Mouse (Mus musculus) neural tube, embryonic 13.5 days (tissue): ENCODE measurements around the gene Tdrd7. TPM values are rescaled to one million over a fixed set of nuclear protein-coding genes. Genes with fewer than 3 reads are reported as not detected.

Experiments used
- ATAC-seq: fragments of 200-750 bp; cut with Nextera tagmentation; 2 replicates; pipeline ENCODE4 v1.8.0; 2017; ENCODE audit warnings: low read depth, mild to moderate bottlenecking, moderate TSS enrichment, moderate library complexity
- H3K27ac ChIP-seq: fragments of 300-500 bp; sonication (generic); replicated peaks from 2 replicates; pipeline ENCODE4 v1.5.1; 2015; ENCODE audit warnings: moderate library complexity, mild to moderate bottlenecking, inconsistent platforms
- H3K27me3 ChIP-seq: fragments of 300-500 bp; sonication (generic); 2 replicates; pipeline ENCODE4 v1.6.1; 2015; ENCODE audit warnings: mild to moderate bottlenecking, inconsistent platforms
- H3K36me3 ChIP-seq: fragments of 300-500 bp; sonication (generic); 2 replicates; pipeline ENCODE4 v1.6.1; 2015; ENCODE audit warnings: mild to moderate bottlenecking, inconsistent platforms
- H3K4me1 ChIP-seq: fragments of 300-500 bp; sonication (generic); replicated peaks from 2 replicates; pipeline ENCODE4 v1.6.1; 2015; ENCODE audit warnings: inconsistent platforms
- H3K4me2 ChIP-seq: fragments of 300-500 bp; sonication (generic); 2 replicates; pipeline ENCODE4 v1.6.1; 2015; ENCODE audit warnings: inconsistent platforms, mild to moderate bottlenecking, moderate library complexity
- H3K4me3 ChIP-seq: fragments of 300-500 bp; sonication (generic); 2 replicates; pipeline ENCODE4 v1.5.1; 2015; ENCODE audit warnings: mild to moderate bottlenecking, inconsistent platforms
- H3K9ac ChIP-seq: fragments of 300-500 bp; sonication (generic); 2 replicates; pipeline ENCODE4 v1.6.1; 2015; ENCODE audit warnings: moderate library complexity, mild to moderate bottlenecking, inconsistent platforms
- H3K9me3 ChIP-seq: fragments of 300-500 bp; sonication (generic); 2 replicates; pipeline ENCODE4 v1.6.1; 2016; ENCODE audit warnings: inconsistent platforms
- WGBS: fragments of 180-500 bp; shearing (Covaris S2); methylation state at CpG from one replicate; pipeline ENCODE4 v1.1.7; 2015; 5-methylcytosine and 5-hydroxymethylcytosine counted together
- polyA plus RNA-seq: library from polyadenylated mRNA; unstranded; fragments of >200 nt; fragmentation: Nextera tagmentation; extraction: Ambion mirVana; gene quantifications from 2 replicates; pipeline ENCODE4 v1.2.1, GENCODE M21; 2015

Tdrd7 gene
- polyA plus RNA-seq, 1 experiment from 2014 or later: 24.0 TPM

DNA sequence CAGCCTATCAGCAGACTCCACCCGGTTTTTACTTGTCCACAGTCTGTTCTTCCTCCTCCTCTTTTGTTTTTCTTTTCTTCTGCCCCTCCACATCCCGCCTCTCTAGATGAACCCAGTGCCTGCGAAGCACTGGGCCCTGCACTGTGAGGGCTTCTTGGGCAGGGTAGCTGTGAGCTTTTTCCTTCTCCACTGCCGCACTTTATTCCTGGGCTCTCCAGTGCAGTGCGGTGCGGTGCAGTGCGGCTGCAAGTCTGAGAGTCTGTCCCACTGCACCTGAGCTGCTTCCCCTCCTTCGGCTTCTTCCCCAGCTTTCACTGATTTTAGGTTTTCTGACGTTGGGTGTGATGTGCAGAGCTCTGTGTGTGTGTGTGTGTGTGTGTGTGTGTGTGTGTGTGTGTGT, 67.3 kb downstream of the Tdrd7 start:
- no peak overlapping the region for H3K27ac ChIP-seq
- H3K4me3 ChIP-seq: no peak overlapping the region
- ATAC-seq: no peak
- H3K9ac ChIP-seq: no peak overlapping the region
- H3K36me3 ChIP-seq: no peaks in the 10 kb centered on the region
- no peaks in the 10 kb centered on the region for H3K9me3 ChIP-seq
- 63% methylated on average over 9 of the region's 9 CpGs for WGBS
- H3K4me1 ChIP-seq: peaks cover 12% of the 10 kb centered on the region
- no peak overlapping the region for H3K4me2 ChIP-seq
- H3K27me3 ChIP-seq: peaks cover 13% of the 10 kb centered on the region

GRCm38 (mm10) chr4:46033197-46033596, 68.1 kb downstream of the Tdrd7 start:
- Histone ChIP-seq H3K4me2 (no peak overlapping the region), H3K4me1 (peaks cover 8% of the 10 kb centered on the region), H3K36me3 (no peaks in the 10 kb centered on the region), H3K4me3 (no peak overlapping the region), H3K27me3 (peaks cover 21% of the 10 kb centered on the region), H3K9ac (no peak overlapping the region), H3K27ac (no peak overlapping the region), H3K9me3 (no peaks in the 10 kb centered on the region)
- no peak for ATAC-seq
- 81% methylated on average over 2 of the region's 2 CpGs for WGBS

- 13% methylated on average over 12 of the region's 12 CpGs for WGBS
- Histone ChIP-seq H3K9ac (peak overlapping the region; percentile 76), H3K9me3 (no peaks in the 10 kb centered on the region), H3K4me1 (peaks cover 25% of the 10 kb centered on the region), H3K27ac (no peak overlapping the region), H3K4me2 (peak overlapping the region; percentile 99), H3K36me3 (no peaks in the 10 kb centered on the region), H3K27me3 (peaks cover 61% of the 10 kb centered on the region), H3K4me3 (peak overlapping the region; percentile 59)
- no peak for ATAC-seq
Observed at GRCm38 (mm10) chr4:46038591-46038891, 73.4 kb downstream of the Tdrd7 start.

GRCm38 (mm10) chr4:46038892-46039751, 74.0 kb downstream of the Tdrd7 start, which contains the start of gene Tmod1:
Gene Tmod1, plus strand, starts transcription at chr4:46038935.
- H3K4me3 ChIP-seq: peak within 1 kb of the TSS; percentile 59
- H3K9ac ChIP-seq: peak within 1 kb of the TSS; percentile 76
- peaks cover 25% of the 10 kb centered on the region for H3K4me1 ChIP-seq
- no peaks in the 10 kb centered on the region for H3K36me3 ChIP-seq
- WGBS: under 1% methylated on average over 62 of the region's 72 CpGs
- H3K27me3 ChIP-seq: peaks cover 61% of the 10 kb centered on the region
- no peaks in the 10 kb centered on the region for H3K9me3 ChIP-seq
- peak; percentile 58 for ATAC-seq
- H3K27ac ChIP-seq: no peak within 1 kb of the TSS
- peak within 1 kb of the TSS; percentile 99 for H3K4me2 ChIP-seq

- peak overlapping the region; percentile 99 for H3K4me2 ChIP-seq
- H3K4me3 ChIP-seq: peak overlapping the region; percentile 59
- no peak for ATAC-seq
- no peaks in the 10 kb centered on the region for H3K9me3 ChIP-seq
- H3K9ac ChIP-seq: no peak overlapping the region
- peaks cover 25% of the 10 kb centered on the region for H3K4me1 ChIP-seq
- WGBS: 12% methylated on average over 6 of the region's 6 CpGs
- H3K36me3 ChIP-seq: no peaks in the 10 kb centered on the region
- no peak overlapping the region for H3K27ac ChIP-seq
- H3K27me3 ChIP-seq: peaks cover 61% of the 10 kb centered on the region
Observed at GRCm38 (mm10) chr4:46039899-46040298, 74.8 kb downstream of the Tdrd7 start.

GRCm38 (mm10) chr4:46040594-46041192, 75.6 kb downstream of the Tdrd7 start:
- Histone ChIP-seq H3K4me2 (0 out of 2 replicates have a peak overlapping the region, but pooled peaks have one; percentile 99), H3K36me3 (no peaks in the 10 kb centered on the region), H3K27ac (no peak overlapping the region), H3K4me3 (no peak overlapping the region), H3K9me3 (no peaks in the 10 kb centered on the region), H3K4me1 (peaks cover 25% of the 10 kb centered on the region), H3K9ac (no peak overlapping the region), H3K27me3 (peaks cover 58% of the 10 kb centered on the region)
- ATAC-seq: no peak
- 25% methylated on average over 9 of the region's 9 CpGs for WGBS

- 22% methylated on average over 7 of the region's 7 CpGs for WGBS
- Histone ChIP-seq H3K4me3 (no peak overlapping the region), H3K27ac (no peak overlapping the region), H3K36me3 (no peaks in the 10 kb centered on the region), H3K9me3 (no peaks in the 10 kb centered on the region), H3K4me2 (no peak overlapping the region), H3K4me1 (peaks cover 25% of the 10 kb centered on the region), H3K9ac (no peak overlapping the region), H3K27me3 (peaks cover 53% of the 10 kb centered on the region)
- no peak for ATAC-seq
Observed at GRCm38 (mm10) chr4:46041761-46042504, 76.8 kb downstream of the Tdrd7 start.

GRCm38 (mm10) chr4:46042505-46042850, 77.3 kb downstream of the Tdrd7 start:
- peaks cover 25% of the 10 kb centered on the region for H3K4me1 ChIP-seq
- no peak overlapping the region for H3K4me3 ChIP-seq
- 36% methylated on average over 5 of the region's 5 CpGs for WGBS
- no peaks in the 10 kb centered on the region for H3K9me3 ChIP-seq
- H3K9ac ChIP-seq: no peak overlapping the region
- ATAC-seq: no peak
- H3K27ac ChIP-seq: no peak overlapping the region
- H3K36me3 ChIP-seq: no peaks in the 10 kb centered on the region
- peaks cover 48% of the 10 kb centered on the region for H3K27me3 ChIP-seq
- H3K4me2 ChIP-seq: no peak overlapping the region

- 79% methylated on average over 8 of the region's 8 CpGs for whole genome bisulfite sequencing
- H3K9ac ChIP-seq: no peak overlapping the region
- peaks cover 25% of the 10 kb centered on the region for H3K4me1 ChIP-seq
Observed at GRCm38 (mm10) chr4:46043361-46043760, 78.2 kb downstream of the Tdrd7 start.

DNA sequence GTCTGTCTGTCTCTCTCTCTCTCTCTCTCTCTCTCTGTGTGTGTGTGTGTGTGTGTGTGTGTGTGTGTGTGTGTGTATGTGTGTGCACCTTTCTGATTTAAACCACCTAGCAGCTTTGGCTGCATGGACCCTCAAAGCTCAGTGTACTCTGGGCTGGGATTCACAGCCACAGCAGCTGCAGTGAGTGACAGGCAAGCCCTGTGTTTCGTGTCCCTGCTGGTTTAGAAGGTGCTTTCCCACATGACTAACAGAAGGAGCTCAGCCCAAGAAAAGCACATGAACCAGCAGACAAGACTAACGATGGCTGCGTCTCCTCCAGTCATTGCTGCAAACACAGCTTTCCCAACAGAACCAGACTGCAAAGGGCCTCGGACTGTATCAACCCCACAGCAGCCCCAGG, 82.8 kb downstream of the Tdrd7 start:
- H3K4me3 ChIP-seq: no peak overlapping the region
- H3K9me3 ChIP-seq: no peaks in the 10 kb centered on the region
- H3K36me3 ChIP-seq: no peaks in the 10 kb centered on the region
- H3K4me1 ChIP-seq: no peaks in the 10 kb centered on the region
- no peak for ATAC-seq
- 73% methylated on average over 4 of the region's 4 CpGs for WGBS
- H3K27ac ChIP-seq: no peak overlapping the region
- no peak overlapping the region for H3K9ac ChIP-seq
- no peak overlapping the region for H3K4me2 ChIP-seq
- 0 out of 2 replicates have a peak, but pooled peaks cover 2% of the 10 kb centered on the region for H3K27me3 ChIP-seq

More at GRCm38 (mm10) chr4:46043361-46043760, 78.2 kb downstream of the Tdrd7 start:
- H3K36me3 ChIP-seq: no peaks in the 10 kb centered on the region
- no peak overlapping the region for H3K27ac ChIP-seq
- ATAC-seq: no peak
- H3K4me3 ChIP-seq: no peak overlapping the region
- no peak overlapping the region for H3K4me2 ChIP-seq
- peaks cover 39% of the 10 kb centered on the region for H3K27me3 ChIP-seq
- no peaks in the 10 kb centered on the region for H3K9me3 ChIP-seq

DNA sequence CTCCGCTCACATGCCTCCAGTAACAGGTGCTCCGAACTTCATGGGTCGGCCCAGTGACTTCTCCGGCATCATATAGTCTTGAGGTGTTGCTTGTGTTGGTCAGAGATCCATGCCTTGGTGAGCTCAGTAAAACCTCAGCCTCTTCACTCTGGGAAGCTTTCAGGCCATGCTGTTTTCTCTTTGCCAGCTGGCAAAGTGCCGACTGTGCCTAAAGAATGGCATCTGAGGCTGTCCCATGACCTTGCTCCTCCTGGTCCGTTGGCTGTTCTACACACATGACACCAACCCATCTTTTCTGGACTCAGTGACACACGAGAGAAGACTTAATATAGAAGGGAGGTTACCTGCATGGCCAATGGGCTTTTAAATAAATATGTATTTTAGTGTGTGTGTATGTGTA, 83.3 kb downstream of the Tdrd7 start:
- Histone ChIP-seq H3K27me3 (no peaks in the 10 kb centered on the region), H3K9ac (no peak overlapping the region), H3K27ac (no peak overlapping the region), H3K9me3 (no peaks in the 10 kb centered on the region), H3K36me3 (no peaks in the 10 kb centered on the region), H3K4me3 (no peak overlapping the region), H3K4me1 (no peaks in the 10 kb centered on the region), H3K4me2 (no peak overlapping the region)
- ATAC-seq: no peak
- WGBS: 91% methylated on average over 7 of the region's 7 CpGs
